Mouse (Mus musculus): ENCODE data around the gene Ppil3.
A peak's percentile ranks its signal among the peaks of the same experiment; 100 is the strongest.

Gene Ppil3

DNA sequence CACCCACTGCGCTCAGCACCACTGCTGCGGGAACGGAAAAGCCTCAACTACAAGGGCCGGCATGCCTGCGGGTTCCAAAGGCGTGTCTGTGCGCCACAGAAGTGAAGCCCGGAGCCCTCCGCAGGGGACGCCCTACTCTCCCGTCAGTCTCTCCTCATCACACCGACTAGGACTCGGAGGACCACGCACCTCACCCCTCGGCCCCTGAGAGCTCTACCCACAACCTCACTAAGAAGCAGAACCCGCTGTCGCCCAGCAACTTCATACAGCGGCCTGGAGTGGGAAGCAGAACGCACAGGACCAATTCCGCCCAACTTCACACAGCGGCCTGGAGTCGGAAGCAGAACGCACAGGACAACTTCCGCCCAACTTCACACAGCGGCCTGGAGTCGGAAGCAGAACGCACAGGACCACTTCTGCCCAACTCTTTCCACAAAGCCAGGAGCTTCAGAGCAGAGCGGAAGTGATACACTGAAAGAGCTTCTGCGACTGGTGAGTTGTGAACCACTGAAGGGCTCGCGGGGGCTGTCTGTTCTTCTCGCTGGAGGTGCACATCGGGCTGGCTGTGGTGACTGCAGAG, at the start of gene Ppil3, which contains the start of gene Nif3l1:
TSS of gene Ppil3 (minus strand) at position 344 of the 580 bp plus-strand sequence.
TSS of gene Nif3l1 (plus strand) at position 9 of the 580 bp plus-strand sequence.
- DNase-seq (ENCODE audit: low spot score), result peak; percentile 77

DNA sequence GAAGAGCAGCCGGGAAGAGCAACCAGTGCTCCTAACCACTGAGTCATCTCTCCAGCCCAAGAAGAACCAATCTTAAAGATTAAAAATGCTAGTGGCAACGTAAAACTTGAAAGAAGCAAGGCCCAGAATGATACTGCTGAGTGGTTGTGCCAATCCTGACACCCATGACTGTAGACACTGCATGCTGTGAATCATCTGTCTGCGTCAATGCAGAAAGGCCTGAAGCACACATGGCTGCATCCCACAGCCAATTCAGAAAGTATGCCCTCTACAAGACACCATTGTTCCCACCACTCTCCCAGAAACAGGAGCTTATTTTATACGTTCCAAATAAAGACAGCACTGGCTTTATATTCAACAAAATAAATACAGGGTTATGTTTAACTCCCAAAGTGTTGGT, 37.4 kb upstream of the Ppil3 start:
- no peak for DNase-seq (ENCODE audit: low spot score)

DNA sequence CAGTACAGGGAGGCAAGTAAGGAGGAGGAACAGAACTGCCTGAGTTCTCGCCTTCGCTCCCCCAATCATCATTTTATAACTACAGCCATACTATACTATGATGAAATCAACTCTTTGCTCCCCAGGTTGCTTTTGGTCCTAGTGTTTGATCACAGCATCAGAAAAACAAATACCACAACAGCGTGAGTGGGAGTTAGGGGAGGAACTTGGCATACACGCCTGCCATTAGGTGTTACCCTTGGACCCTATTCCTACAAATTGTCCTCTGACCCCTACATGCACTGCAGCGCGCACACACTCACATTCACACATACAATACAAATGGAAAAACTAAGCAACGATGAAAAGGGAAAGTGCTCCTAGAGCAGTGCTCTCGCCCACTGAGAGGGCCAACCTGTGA, 30.4 kb upstream of the Ppil3 start:
- DNase-seq (ENCODE audit: low spot score), result no peak

DNA sequence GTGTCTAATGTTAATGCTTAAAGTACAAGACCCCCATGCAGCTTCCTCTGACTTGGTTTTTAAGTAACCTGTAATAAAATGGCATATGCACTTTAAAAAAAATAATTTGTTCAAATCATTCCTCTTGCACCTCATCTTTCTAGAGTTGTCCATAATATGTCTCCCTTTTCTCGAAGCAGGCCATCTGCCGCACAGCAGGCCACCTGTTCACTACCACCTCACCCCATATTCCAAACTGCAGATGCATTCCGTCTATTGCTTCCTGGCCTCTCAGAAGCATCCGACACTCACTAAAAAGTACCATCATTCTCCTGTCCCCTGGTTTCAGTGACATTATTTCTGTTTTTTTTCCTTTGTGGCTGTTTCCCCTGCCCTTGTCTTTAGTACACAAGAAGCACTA, 20.3 kb upstream of the Ppil3 start:
- DNase-seq (ENCODE audit: low spot score), result no peak

DNA sequence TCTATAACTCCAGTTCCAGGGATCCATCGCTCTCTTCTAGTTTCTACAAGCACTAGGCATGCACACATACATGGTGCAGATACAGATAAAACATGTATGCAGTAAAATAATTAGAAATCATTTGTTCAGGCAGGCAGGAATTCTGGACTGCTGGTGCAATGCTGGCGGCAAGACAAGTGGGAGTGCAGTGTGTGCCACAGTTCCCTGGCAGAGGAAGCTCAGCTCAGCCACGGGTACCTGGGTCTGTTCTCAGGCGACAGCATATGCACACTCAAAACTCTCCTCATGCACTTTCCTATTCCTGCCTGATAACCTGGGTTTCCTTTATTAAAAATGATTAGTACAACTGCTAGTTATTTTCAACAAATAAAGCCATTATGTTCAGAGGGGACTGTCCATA, 19.8 kb upstream of the Ppil3 start:
- DNase-seq (ENCODE audit: low spot score), result no peak

DNA sequence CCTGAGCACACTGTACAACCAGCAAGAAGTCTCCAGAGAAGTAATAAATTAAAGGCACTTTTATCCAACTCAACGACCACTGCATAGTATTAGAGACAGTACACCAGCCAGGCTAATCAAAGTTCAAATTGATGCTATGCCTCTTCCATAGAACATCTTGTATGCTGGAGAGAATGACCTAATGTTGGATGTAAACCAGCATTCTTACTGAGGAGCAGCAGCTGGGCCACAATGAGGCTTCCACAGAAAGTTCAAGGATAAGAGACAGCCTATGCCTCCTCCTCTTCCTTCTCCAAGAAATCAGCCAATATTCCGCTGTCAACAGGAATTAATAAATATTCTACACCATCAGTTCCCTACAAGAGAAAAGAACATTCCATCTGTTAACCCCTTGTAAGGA, 18.6 kb upstream of the Ppil3 start:
- DNase-seq (ENCODE audit: low spot score), result no peak

DNA sequence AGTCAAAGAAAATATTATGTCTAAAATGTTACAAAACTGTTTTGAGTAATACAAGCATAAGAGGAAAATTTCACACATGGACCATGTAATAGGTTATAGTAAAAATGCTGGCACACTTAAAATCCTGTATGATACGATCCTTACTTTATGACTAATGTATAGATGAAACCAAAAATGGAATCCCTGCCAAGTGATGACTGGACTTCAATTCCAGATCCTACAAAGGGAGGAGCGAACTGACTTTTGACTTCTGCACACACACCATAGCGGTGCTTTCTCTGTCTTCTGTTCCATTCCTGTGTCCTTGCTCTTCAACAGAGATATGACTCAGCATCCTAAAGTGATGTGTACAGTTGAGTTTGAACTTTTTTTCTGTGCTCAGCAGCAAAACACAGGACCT, 15.3 kb upstream of the Ppil3 start:
- DNase-seq (ENCODE audit: low spot score), result no peak

DNA sequence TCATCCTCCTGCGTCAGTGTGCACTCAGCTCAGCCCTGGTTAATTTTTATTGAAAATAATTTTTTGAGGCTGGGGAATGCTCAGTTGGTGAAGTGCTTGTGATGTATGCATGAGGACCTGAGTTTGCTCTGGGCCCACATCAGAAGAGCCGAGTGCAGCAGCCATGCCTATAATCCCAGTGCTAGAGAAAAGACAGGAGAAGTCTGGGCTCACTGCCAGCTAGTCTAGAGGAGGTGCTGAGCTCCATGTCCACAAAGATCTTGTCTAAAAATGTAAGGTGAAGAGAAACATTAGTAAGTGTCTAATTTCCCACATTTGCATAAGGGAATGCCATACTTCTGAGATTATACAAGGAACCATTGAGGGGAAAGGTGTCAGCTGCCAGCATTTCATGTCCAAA, 13.6 kb upstream of the Ppil3 start:
- DNase-seq (ENCODE audit: low spot score), result no peak

DNA sequence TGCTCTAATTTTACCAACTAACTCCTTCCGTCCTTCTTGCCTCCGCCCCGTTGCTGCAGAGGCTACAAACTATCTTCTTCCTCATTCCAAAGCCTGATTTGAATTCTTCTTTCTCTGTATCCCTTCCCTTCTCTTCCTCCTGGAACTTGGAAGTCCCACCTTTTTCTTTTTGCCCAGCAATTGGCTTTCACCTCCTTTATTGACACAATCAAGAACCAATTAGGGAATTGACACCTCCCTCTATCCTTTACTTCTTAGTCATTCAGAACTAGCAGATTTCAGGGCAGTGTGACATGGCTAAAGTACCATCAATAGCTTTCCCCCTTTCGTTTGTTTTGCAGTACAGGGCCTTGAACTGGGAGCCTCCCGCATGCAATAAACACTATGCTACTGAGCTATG, 12.9 kb upstream of the Ppil3 start:
- DNase-seq (ENCODE audit: low spot score), result no peak

DNA sequence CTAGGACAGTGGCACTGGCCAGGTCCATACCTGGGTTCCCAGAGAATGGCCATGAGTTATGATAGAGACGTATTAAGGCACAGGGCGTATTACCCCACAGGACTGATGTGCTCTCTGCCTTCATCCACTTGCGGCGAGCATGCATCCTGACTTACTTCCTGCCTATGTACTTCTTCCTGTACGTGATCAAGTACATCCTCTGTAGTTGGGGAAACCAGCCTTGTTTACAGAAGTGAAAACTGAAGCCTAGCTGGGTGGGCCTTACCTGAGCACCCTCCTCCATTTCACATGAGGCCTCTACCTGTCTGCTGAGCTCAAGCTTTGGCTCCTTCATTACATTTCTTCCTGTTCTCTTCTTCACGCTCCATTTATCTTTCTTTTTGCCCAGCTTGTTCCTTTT, 9.0 kb upstream of the Ppil3 start:
- no peak for DNase-seq (ENCODE audit: low spot score)

DNA sequence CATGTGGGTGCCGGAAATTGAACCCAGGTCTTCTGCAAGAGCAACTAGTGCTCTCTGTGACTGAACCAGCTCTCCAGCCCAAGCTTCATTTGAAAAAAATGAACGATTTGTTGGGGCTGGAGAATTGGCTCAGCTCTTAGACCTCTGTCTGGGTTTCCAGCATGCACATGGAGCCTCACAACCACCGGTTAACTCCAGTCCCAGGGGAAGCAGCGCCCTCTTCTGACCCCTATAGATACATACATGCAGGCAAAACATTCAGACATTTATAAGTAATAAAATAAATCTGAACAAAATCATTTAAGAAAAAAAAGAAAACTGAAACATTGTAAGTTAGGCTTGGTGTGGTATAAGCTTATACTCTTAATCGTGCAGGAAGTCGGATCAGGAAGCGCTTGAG, 3.1 kb upstream of the Ppil3 start:
- DNase-seq (ENCODE audit: low spot score), result no peak

DNA sequence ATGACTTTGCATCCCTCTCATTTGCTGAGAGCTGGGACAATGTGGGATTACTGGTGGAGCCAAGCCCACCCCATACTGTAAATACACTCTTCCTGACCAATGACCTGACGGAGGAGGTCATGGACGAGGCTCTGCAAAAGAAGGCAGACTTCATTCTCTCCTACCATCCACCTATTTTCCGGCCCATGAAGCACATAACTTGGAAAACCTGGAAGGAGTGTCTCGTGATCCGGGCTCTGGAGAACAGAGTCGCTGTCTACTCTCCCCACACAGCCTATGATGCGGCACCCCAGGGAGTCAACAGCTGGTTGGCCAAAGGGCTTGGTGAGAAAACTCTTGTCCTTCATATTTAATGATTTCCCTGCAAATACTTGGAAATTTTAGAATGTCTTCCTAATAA, 2.5 kb upstream of the Ppil3 start:
- DNase-seq (ENCODE audit: low spot score), result no peak

DNA sequence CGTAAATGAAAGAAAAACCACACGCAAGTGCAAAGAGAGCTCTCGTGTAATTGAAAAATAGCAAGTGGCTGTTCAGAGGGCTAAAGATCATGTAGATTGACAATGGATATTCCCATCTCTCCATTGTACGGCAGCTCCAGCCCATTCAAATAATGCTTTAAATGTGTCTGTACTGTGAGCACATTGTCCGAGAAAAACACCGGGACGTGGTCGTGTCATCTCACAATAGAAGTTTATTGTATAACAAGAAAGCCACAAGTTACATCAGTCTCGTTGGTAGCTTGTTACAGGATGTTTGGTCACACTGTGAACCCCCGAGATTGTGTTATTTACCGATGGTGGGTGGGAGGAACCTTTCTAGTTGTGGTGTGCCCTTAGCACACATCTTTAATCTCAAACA, 575 bp upstream of the Ppil3 start:
- no peak for DNase-seq (ENCODE audit: low spot score)

DNA sequence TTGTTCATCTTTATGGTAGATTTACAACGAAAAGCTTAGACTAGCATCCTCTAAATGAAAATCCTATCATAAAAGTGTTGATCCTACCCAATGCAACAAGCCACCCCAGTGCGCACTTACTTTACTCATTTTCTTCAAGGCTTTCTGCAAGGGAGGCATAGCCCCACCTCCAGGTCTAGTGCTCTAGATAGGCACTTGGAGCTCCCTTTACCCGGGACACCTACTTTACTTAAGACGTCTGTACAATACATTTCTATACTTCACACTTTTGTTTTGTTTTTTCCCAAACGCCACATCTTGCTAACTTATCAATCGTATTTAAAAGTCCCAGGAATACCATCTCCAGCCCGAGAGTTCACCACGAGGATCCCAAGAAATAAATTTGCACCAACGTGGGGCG, 595 bp downstream of the Ppil3 start:
- no peak for DNase-seq (ENCODE audit: low spot score)

DNA sequence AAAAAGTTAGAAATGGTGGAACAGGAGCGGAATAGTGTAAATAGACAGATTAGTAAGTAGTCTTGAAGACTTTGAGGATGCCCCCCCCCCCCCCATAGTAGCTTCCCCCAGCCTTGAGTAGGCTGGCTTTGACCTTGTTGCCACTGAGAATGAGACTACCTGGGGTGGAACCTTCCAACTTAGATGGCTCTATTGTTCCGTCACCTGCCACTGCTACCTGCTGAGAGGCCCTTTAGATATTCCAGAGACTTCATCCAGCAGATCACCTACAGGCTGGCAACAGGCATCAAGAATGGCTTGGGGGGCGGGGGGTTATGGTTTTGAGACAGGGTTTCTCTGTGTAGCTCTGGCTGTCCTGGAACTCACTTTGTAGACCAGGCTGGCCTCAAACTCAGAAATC, 20.7 kb downstream of the Ppil3 start:
- DNase-seq (ENCODE audit: low spot score), result no peak

DNA sequence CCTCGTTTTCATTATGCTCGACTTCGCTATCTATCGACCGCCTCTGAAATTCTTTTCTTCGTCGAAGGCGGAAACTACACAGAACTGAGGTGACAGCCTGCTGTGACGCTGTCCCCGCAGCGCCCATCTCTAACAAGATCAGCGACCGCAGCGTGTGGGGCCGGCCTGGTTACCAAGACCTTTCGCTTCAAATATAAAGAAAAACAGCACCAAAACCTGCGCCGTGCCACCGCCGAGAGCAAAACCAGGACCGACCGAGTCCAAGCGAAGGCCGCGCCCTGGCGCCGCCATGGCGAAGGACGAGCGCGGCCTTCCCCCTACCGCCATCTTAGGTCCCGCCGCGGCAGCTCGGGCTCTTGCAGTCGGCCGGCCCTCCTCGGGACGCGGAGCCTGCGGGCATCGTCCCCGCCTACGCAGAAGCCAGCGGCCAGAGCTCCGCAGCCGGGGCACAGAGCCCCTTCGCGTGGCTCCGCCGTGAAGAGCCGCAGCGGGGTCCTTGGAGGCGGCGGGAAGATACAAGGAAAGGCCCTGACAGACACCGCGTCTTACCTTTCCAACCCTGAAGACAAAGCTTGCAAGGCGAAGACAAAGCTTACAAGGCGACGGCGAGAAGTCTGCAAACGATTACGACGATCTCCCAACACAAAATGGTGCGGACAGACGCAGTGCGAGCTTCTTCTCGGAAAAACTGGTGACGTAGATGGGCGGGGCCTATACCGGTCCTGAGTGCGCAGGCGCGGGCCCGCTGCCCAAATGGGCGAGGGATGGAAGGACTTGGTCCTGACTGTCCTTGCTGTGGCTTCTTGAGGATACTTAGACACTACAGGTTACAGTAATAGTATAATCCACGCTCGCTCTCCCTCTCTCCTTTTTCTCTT, 21.7 kb downstream of the Ppil3 start, which contains the start of gene Clk1:
TSS of gene Clk1 (minus strand) at position 696 of the 878 bp plus-strand sequence.
- DNase-seq (ENCODE audit: low spot score), result peak; percentile 92

DNA sequence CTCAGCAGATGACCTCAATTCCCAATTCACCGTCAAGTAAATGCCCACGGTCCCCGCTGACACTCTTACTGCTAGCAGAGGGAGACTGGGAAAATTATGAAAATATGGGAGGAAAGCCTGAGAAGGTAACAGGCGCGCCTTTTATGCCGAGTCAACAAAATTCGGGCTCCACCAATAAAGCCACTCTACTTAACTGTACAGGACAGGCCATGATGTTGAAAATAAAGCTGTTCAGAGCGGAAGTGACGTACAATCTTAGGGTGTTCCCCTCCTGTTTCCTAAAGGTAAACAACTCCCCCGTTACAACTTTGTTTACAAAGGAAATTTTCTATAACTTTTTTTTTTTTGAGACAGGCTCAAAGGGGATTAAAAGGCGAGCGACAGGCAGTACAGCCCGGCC, 22.4 kb downstream of the Ppil3 start:
- DNase-seq (ENCODE audit: low spot score), result peak; percentile 72

DNA sequence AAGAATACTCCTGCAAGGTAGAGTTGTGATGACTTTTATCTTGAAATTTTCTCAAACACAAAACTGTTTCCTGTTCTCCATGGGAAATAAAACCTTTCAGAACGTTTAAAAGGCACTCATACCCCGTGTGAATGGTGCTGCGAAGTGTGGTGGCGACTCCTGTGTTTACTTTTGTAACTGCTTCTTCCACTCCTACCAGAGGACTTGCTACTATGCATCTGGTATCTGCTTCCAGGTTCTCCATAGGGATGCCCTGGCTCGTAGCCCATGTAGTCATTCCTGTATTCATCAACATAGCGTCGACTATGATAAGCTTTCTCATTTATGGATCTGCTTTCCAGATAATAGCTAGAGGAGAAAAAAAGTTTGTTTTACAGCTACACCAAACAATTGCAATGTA, 24.3 kb downstream of the Ppil3 start:
- DNase-seq (ENCODE audit: low spot score), result no peak

DNA sequence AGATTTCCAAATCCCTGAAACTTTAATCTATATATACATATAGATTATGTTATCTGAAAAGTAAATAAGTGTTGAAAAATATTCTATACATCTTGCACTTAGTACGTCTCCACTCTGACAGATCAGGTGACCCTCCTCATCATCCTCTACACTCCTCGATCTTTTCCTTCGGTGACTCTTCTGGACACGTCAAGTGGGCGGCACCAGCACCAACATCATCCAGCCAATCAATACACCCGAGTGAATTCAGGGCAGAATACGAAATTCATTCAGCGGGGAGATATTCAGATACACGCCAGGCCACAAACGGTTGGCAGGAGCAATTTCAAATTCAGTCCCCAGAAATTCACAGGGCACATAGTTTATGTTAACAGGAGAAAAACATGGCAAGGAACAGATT, 25.3 kb downstream of the Ppil3 start:
- no peak for DNase-seq (ENCODE audit: low spot score)

DNA sequence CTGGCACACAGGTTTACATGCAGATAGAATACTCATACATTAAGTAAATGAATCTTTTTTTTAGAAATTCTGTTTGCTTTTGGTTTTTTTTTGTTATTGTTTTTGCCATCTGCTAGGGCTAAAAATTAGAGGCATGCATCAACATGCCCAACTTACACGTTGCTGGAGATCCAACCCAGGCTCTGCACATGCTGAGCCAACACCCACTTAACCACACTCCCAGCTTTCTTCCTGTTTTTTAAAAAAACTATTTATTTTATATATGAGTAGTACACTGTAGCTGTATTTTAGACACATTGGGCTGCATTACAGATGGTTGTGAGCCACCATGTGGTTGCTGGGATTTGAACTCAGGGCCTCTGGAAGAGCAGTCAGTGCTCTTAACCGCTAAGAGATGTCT, 29.2 kb downstream of the Ppil3 start:
- DNase-seq (ENCODE audit: low spot score), result no peak

DNA sequence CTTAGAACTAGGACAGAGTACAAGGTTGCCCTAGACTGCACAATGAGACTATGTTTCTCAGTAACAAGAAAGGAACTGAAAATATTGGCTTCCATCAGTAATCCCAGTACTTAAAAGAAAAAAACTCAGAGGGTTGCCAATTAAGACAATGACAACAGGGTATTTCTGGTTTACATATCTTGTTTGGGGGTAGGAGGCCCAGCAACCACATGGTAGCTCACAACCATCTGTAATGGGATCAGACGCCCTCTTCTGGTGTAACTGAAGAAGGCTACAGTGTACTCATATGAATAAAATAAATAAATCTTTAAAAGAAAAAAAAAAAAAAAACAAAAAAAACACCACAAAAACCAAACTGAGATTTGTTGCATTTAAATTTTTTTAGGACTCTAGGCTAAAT, 29.8 kb downstream of the Ppil3 start:
- no peak for DNase-seq (ENCODE audit: low spot score)

DNA sequence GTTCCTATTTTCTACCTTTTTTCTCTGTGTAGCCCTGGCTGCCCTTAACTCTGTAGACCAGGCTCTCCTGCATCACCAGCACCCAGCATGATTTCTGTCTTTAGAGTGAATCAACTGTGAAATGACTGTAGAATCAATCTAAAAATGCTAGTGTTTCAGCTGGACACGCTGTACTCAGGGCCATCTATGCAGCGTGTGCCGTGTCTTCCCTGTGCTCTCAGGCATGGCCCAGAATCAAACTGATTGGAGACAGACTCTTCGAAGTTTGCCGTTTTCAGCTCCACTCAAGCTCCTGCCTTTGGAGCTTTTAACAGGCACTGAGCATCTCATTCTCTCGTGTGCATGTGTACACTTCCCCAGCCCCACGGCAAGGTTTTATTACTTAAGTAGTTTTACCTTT, 34.5 kb downstream of the Ppil3 start:
- DNase-seq (ENCODE audit: low spot score), result no peak

DNA sequence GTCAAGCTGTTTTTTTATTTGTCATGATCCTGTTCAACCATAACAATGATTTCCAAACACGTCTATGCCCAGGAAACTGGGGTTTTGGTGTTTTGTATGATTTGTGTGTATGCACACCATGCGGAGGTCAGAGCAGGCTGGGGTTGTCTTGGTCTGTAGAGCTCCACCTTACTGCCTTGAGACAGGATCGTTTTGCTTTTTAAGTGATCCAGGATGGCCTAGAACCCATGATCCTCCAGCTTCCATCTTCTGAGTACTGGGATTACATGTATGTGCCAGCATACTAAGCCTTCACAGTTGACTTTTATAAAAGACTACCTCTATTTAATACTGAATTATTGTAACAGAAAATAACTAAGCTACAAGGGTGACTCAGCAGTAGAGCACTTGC, 35.1 kb downstream of the Ppil3 start:
- no peak for DNase-seq (ENCODE audit: low spot score)
